Mouse (Mus musculus) kidney, adult 9 months (tissue): ENCODE data around the gene Smarcd1.
A peak's percentile ranks its signal among the peaks of the same experiment; 100 is the strongest.

Experiments used
- DNase-seq: peaks from one replicate; pipeline ENCODE4 v3.0.0; 2022

The Smarcd1 gene

DNA sequence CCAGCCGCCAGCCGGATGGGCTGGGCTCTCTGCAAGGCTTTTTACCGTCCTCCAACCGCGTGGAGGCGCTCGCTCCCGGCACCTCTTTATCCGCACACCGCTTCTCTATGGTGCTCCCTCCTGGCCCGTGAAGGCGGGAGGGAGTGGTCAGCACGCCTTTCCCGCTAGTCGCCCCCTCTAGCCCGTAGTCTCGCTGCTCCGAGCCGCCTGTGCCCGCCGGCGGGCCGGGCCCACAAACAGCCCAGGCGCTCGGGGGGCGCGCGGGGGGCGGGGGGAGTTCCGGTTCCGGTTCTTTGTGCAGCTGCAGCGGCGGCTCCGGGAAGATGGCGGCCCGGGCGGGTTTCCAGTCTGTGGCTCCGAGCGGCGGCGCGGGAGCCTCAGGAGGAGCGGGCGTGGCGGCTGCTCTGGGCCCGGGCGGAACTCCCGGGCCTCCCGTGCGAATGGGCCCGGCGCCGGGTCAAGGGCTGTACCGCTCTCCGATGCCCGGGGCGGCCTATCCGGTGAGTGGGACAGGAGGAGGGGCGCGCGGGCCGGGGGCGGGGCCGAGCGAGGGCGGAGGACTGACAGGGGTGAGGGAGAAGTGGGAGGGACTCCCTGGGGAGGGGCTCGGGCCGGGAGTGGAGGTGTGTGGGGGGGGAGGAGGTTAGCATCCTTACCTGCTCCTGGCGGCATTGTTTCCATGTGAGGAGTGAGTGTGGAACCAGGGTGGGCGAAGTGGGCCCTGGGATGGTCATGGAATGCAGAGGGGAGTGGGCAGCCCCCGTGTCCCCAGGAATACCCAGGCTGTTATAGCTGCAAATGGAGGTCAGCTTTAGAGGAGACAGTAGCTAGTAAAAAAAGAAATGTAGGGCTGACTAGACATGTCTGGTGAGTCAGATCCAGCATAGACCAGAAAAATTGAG, at the start of gene Smarcd1:
TSS of gene Smarcd1 (plus strand) at position 131 of the 902 bp plus-strand sequence.
- peak; percentile 94 for DNase-seq

DNA sequence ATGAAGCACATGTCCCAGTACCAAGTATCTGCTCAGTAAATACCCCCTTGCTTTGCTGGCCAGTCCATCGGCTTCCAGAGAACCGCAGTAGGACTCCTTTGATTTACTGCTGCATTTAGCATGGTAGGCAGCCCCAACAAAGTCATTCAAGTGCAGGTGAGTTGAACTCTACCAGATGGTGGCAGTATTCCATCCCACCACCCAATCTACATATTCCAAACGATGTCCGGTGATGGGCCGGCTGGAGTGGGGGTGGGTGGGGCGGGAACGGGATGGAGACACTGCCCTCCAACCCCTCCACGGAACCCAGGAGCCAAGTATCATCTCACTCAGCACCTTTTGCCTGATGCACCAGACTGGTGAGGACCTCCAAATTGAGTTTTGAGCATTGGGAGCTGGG, 48.6 kb upstream of the Smarcd1 start:
- DNase-seq: peak; percentile 18

DNA sequence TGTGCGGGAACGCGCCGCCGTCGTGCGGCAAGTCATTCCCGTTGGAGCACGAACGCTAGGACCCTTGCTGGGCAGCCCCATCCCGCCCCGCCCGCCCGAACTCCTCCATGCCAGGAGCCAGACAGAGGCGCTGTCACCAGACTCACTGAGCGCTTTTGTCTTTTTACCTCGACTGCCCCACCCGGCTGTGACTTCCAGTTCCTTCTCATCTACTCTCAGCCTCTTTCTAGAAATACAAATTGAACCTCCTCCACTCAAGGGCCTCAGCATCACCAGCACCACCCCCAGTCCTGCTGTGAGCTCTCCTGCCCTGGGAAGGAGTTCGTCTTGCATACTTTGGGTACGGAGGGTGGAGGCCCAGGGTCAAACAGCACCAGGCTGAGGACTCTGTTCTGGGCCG, 48.1 kb upstream of the Smarcd1 start:
- no peak for DNase-seq

DNA sequence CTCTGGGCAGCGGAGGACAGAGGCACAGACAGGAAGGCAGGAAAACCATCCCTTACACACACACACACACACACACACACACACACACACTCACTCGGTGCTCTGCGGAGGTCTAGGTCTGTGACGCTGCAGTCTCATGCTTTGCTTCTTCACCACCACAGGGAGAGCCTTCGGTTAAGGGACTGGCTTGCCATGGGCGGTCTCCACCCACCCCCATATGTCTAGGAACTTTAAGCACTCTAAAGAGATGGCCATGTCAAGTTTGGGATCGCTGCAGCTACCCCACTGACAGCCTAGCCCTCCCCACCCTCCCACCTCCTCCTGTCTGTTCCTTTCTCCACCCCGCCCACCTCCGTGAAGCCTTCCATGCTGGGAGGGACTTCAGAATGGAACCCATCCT, 46.0 kb upstream of the Smarcd1 start:
- no peak for DNase-seq

DNA sequence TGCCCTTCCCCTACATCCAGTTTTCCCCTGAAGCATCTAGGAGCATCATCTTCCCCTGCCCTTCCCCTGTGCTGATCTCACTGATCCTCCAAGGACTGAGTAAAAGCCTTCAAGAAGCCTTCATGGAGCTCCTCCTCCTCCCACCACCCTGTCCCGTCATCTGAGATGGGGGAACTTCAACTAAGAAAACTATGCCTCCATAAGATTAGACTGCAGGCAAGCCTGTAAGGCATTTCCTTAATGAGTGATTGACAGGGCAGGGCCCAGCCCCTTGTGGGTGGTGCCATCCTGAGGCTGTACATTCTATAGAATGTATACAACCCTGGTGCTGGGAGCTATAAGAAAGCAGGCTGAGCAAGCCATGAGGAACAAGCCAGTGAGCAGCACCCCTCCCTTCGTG, 43.5 kb upstream of the Smarcd1 start:
- DNase-seq: no peak

DNA sequence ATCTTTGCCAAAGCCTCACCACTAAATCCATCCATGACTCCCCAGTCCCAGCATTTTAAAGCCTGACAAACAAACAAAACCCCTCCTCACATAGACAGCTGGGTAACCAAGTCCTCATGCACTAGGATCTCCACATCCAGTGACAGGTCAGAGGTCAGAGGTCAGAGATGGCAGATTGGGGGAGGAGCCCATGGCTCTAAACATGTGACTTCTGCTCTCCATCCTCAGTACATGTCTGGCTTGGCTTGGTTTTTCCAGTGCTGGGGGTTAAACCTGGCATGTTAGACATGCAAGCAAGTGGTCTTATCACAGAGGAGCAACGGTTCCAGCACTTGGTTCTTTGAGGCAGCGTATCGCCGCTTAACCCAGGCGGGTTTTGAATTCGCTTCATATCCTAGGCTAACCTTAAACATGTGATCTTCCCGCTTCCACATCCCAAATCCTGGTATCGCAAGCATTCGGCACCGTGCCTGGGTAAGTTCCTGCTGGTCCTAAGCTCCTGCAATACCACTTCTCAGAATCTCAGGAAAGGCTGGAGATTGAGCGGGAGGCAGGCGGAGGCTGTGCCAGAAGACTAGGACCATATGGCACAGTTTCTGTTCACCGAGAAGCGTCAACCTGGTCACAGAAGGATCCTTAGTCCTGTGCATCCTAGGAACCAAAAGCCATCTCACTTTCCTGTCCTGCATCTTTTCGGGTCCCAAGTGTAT, 40.7 kb upstream of the Smarcd1 start:
- DNase-seq: no peak

DNA sequence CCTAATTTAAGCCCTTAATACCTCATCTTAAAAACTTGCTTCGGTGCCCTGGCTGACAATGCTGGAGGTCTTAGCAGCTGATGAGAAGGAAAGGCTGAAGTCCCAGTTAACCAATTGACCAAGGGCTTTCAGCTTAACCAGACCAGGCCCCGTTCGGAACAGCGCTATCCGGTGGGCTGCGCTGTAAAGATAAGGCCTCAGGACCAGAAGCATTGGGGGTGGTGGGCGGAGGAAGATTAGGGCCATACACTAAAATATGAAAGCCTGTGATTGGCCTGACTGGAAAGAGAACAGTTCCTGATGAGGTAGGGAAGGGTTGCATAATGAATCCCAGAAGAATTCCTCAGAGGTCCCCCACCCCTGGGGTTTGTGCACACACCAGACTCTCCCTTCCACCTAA, 39.6 kb upstream of the Smarcd1 start:
- DNase-seq: no peak

DNA sequence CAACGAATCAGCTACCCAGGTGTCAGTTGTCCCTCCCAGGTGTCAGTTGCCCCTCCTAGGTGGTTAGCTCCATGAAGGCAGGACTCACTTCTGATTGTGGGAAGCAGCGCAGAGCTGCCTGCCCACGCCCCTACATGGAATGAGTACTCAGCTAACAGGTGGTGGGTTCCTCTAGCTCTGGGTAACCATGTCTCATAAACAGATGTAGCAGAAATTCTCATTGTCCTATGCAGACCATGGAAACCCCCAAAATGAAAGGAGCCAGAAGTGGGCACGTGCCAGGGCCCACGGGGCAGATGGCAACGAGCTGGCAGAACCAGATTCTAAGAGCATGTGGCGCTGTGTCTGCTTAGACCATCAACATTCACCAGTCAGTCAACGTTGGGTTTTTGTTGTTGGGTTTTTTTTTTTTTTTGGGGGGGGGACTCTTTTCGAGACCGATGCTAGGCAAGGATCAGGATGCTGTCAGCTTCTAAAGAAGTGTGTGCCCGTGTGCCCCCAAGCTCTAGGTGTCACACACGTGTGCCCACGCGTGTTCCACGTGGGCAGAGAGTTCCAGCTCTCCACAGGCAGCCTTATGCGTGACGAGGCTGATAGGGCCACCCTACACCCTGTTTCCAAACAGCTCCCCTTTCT, 37.8 kb upstream of the Smarcd1 start:
- DNase-seq: no peak

DNA sequence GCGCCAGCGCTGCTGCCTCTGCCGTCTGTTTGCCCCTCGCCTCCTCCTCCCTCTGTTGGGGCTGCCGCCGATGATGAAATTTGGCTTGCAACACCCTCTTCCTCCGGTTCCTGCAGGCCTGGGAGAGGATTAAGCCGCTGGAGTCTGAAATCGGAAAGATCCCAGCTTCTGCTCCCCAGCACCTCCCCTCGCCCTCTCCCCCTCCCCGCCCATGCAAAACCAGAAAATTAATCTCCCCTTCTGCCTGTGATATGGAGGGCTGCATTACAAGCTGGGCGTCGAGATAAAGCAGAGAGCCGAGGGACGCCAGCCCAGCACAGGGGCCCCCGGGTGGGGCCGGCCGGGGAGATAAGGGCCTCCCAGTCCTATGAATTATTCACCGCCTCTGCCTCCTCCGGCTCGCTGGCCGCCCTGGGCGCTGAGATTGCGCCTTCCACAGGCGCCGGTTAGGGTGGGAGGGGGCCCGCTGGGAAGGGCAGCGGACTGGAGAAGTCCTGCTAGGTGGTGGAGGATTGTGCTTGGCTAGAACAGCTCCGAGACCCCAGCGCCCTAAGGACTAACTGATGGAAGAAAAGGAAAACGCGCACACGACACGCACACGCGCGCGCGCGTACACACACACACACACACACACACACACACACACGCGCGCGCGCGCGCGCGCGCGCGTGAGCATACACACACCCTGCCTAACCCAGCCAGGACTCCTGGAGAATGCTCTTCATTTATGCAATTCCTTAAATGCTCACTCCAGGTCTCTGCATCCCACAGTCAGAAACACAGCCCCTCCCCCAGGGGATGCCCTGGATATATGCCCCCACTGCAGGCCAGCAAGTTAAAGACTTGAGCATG, 37.1 kb upstream of the Smarcd1 start:
- DNase-seq: no peak

DNA sequence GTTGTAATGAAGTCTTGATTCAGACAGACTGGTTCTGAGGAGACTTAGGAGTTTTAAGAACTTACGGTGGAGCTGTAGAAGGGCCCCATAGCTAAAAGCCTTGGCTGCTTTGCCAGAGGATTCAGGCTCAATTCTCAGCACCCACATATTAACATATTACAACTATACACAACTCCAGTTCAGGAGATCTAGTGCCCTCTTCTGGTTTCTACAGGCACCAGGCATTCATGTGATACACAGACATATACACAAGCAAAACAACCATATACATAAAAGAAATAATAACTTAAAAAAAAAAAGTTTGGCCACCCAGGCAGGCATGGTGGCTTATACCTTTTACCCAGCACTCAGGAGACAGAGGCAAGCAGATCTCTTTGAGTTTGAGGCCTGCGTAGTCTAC, 34.4 kb upstream of the Smarcd1 start:
- DNase-seq: no peak

DNA sequence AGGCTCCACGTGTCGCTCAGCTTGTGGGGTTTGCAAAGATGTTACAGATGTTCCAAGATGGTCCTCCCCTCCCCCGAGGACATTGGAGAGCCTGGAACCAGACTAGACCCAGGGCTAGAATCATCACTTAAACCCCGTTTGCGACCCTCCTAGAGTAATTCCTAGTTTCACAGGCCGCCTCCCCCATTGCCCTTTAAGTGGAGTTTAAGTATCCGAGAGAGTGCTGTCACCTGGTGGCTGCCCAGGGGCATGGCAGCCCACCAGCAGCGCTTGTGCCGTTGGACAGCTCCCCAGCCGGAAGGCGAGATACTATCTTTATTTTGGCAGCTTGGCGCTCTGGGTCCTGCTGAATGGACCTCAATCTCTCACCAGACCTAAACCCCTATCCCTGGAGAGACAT, 33.0 kb upstream of the Smarcd1 start:
- peak; percentile 80 for DNase-seq

DNA sequence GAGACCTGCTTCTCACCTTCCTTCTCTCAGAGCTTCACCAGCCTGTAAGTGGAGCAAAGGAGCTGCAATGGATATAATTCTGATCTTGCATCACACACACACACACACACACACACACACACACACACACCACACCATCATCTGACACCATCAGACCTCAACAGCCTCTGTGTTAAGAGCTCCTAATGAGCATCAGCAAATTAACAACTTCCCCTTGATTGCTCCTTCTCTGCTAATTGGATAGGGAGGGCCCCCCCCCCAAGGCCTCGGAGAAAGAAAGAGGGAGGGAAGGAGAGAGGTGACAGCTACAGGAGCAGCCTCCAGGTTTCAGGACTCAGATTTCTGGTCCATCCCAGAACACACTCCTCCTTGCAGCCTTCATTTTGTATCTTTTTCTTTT, 32.5 kb upstream of the Smarcd1 start:
- no peak for DNase-seq

DNA sequence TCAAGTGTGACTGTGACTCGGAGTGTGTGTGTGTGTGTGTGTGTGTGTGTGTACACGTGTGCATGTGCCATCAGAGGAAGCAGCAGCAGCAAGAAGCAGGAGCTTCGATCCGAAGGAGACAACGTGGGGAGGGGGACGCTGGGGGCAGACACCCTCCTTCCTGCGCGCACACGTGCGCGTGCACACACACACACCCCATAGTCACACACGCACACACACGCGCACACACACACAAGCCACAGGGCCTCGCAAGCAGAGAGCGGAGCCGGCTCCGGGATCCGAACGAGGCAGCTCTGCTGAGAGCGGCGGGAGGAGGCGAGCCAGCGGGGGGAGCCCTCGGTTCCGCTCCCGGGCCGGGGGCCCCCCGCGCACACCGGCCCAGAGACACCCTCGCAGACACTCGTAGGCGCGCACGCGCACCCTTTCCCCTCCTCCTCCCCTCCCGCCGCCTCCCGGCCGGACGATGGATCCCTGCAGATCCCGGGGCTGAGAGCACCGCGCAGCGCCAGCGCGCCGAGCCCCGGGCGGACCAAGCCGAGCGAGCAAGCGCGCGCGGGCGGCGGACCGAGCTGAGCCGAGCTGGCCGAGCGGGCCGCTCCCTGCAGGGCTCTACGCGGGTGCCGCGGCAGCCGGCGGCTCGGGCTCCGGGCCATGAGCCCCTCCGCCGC, 31.6 kb upstream of the Smarcd1 start, which contains the start of gene Asic1:
TSS of gene Asic1 (plus strand) at position 215 of the 668 bp plus-strand sequence.
- peak; percentile 42 for DNase-seq

DNA sequence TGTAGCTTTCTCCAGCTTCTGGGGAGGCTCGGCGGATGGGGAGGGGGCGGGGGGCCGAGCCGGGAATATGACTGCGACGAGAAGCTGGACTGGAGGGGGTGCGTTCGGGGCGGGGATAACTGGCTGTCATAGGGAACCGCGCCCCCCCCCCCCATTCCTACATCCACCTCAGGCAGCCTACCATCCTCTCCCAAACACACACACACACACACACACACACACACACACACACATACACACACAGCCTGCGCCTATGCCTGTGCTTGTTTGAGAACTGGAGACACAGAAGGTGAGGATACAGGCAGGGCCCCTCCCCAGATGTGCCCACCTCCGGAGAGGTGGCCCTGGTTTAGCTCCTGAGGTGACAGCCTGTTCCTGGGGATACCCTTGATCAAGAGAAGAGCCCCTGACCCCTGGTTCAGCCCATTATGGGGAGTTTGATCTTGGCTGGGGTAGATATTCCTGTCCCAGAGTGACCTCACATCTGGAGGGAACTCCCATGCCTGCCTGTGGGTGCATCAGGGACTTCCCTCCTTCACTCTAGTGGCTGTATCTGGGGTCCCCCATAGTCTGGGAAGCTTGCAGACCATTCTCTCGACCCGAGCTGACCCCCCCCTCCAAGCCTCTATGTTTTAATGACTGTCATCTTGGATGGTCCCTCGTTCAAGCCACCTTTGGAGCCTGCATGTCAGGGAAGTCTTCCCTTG, 30.8 kb upstream of the Smarcd1 start:
- no peak for DNase-seq

DNA sequence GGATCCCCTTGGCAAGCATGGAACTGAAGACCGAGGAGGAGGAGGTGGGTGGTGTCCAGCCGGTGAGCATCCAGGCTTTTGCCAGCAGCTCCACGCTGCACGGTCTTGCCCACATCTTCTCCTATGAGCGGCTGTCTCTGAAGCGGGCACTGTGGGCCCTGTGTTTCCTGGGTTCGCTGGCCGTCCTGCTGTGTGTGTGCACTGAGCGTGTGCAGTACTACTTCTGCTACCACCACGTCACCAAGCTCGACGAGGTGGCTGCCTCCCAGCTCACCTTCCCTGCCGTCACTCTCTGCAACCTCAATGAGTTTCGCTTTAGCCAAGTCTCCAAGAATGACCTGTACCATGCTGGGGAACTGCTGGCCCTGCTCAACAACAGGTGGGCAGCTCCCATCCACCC, 30.1 kb upstream of the Smarcd1 start:
- DNase-seq: no peak

DNA sequence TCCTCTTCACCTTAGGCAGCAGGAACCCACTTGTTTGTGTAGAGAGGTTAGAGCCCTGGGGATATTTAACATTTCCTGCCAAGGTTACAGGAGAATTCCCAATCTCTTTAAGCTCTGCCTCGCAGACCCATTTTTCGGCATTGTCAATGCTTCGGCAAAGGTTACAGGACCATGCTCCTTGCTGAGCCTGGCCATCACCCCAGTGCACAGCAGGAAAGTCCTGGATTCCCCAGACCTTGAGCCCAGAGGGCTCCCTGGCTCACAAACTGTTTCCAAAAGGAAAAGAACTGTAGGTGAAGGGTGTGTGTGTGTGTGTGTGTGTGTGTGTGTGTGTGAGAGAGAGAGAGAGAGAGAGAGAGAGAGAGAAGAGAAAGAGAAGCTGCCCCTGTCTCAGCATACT, 27.1 kb upstream of the Smarcd1 start:
- no peak for DNase-seq

DNA sequence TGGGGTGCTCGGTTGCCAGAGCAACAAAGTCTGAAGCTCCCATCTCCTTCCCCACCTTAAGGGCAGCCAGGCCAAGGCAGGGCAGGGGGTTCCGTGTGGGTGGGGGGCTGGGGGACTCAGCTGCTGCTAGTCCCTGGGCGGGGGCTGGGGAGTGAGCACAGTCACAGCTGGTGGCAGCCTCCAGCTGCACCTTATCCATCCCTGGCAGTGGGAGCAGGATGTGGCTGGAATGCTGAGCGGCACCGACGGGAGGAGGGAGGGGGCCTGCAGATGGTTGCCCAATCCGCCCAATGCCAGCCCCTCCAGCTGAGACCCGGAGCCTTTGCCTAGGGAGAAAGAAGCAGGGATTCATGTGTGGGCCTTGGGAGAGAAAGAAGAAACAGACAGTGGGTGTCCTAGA, 24.8 kb upstream of the Smarcd1 start:
- DNase-seq: no peak

DNA sequence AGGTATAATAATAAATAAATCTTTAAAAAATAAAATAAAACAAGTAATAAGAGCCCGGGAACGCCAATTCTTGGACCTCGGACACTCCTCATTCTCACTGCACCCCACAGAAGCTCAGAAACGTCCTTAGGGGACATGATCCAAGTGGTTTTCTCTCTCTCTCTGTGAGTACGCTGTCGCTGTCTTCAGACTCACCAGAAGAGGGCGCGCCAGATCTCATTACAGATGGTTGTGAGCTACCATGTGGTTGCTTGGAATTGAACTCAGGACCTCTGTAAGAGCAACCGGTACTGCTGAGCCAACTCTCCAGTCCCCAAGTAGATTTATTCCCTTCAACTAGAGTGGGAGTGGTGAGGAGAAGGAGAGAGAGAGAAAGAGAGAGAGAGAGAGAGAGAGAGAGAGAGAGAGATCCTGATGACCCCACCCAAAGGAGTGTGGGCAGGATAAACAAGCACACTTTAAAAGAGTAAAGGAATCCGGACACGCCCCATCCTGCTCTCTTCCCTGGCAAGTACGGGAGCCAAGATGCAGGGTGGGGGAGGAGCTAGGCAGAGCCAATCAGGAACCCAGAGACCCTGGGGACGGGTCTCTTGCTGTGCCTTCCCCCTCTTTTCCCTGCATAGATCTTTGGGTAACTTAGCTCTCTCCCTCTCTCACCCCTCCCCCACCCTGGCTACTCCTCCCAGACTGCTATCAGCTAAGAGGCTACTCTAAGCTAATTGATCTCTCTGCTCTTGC, 23.7 kb upstream of the Smarcd1 start:
- no peak for DNase-seq

DNA sequence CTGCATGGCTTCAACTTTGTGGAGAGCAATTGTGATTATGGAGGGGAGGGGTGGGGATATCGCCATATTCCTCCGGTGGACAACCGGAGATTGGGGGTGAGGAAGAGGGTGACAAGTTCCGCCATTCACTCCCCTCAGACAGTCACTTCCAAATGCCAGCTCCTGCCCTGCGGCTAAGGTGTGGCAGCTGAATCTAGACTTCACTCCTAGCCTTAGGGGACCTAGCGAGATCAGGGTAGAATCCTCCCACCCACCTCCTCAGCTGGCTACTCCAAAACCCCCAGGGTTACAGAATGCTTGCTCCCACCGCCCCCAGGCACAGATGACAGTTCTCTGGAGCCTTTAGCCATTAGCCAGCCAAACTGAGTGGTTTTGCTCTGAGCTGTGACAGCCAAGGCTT, 22.9 kb upstream of the Smarcd1 start:
- no peak for DNase-seq

DNA sequence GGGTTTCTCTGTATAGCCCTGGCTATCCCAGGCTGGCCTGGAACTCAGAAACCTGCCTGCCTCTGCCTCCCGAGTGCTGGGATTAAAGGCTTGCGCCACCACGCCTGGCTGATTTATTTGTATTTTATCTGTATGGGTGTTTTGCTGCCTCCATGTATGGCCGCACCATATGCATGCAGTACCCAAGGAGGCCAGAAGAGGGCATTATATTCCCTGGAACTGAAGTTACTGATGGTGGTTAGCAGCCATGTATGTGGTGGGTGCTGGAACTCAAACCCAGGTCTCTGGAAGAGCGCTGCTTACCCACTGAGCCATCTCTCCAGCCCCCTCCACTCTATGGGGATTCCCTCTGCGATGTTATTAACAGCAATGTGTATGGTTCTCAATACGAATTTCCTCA, 19.0 kb upstream of the Smarcd1 start:
- DNase-seq: no peak

DNA sequence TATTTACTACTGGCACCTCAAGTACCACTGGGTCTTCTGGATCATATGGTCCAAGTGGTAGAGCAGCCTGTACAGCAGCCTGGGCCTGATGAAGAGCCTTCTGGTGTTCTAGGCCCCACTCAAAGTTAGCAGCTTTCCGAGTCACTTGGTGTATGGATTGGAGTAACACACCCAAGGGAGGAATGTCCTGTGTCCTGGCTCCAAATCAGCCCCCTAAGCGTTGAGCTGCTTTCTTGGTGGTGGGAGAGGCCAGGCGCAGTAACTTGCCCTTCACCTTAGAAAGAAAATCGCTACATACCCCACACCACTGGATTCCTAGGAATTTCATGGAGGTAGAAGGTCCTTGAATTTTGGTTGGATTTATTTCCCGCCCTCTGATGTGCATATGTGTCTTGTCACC, 17.8 kb upstream of the Smarcd1 start:
- DNase-seq: no peak
